Mouse (Mus musculus) cerebellum, postnatal 25 days (tissue): ENCODE results near the gene Zfp658.
A peak's percentile ranks its signal among the peaks of the same experiment; 100 is the strongest.

ENCODE experiments used
- DNase-seq, 2 experiments: peaks; one replicate each; pipeline ENCODE4 v3.0.0; 2021; ENCODE audit warnings: mixed read lengths in 2 of 2

Zfp658 gene

DNA sequence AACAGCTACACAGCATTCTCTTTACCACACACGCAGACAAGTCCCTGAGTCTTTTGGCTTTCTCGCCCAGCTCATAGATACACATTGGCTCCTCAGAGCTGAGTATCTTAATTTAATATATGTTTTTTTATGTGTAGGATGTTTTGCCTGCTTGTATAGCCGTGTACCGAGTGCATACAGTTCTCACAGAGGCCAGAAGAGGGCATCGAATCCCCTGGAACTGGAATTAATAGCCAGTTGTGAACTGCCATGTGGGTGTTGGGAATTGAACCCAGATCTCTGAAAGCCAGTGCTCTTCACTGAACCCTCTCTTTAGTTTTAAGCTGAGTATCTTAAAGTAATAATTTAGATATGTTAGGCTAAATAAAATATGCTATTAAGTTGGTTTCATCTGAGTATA lies 22.7 kb downstream of the Zfp658 start:
- DNase-seq: no peak

DNA sequence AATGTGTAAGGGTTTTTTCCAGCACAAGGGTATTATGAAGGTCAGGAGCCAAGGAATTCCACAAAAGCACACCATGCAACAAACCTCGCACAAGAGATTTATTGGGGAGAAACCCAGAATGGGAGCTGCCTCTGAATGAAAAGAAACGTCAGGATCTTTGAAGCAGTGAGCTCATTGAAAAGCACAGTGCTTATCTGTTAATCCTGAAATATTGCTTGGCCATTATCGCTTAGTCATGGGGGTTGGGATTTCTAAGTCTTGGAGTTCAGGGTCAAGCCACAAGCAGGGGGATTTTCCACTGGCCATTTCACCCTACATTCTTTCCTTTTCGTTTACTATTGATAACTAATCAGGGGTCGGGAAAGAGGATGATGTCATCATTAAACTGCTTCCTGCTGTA lies 39.8 kb downstream of the Zfp658 start:
- DNase-seq: no peak

DNA sequence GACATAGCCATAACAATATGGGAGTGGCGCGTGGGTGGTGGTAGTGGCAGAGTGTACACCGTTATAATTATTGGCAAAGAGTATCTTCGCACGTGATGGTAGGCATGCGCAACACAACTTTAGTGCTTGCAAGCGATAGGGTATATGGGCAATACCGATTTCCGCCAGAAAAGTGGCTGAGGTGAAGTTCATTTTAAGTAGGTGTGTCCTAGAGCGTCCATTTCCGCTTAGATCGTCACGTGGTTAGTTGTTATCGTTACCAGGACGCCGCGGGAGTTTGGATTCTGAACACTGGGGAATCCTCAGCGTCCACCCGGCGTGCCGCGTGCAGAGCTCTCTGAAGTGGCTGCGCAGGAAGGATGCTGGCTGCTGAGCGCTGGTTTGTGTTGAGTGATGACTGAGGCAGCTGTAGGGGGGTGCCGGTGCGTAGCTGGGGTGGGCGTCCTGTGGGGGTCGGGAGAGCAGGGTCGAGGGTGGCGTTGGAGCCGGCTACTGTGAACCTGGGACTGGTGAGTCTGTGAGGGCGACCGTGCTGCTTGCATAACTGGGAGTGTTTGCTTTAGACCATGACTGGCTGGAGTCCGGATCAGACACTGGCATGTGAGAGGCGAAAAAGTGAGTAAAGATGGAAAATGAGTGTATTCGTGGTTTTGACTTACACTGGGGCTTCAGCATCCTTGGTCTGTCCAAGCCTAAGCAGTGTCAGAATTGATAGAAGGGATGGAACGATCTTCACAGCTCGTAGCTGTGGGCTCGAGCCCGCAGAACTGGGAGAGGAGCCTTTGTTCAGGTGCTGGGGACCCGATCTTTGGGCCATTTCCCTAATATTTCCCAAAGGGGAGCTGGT lies 45.1 kb downstream of the Zfp658 start, which contains the start of gene Zfp819:
TSS of gene Zfp819 (plus strand) at position 274 of the 847 bp plus-strand sequence.
- peak; percentile 35 to 64 for DNase-seq

DNA sequence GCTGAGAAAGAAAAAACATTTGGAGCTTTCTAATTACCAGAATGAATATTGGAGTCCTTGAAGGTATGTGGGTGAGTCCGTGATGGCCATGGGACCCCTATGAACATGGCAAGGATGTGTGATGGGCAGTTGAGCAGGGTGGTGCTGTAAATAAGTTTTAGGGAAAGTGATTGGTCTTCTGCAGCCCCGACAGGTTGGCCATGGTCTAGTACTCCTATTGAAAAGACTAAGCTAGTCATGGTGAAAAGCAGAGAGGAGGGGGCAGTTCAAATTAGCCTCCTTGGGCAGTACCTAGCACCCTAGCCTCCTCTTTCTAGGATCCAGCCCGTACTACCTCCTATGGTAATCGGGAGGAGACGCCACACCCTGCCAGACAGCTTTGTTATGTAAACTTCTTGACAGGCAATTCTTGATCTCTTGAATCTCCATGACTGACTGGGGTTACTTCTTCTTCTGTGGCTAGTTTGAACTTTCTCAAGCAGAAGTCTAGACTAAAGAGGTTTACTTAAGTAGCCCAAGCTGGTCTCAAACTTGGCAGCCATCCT lies 45.8 kb downstream of the Zfp658 start:
- DNase-seq: no peak

DNA sequence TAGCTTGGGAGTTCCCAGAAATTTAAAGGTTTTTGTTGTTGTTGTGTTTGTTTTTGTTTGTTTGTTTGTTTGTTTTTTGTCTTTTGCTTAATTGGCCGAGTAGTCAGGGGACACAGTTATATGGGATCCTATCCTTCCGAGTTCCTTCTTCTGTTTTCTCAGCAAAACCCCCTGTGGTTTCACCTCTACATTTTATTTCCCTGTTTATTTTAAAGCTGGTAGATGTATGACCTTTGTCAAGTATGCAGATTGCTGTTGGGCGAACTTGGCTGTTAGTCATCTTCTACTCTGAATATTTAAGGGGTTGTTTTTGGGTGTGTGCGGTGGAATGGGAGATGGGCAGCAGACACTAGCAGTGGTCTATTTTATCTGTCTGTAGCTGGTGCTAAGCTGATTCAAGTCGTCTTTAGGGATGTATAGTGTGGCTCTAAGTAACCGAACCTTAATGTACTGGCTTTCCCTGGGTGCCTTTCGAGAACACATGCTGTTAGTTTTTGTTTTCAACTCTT lies 46.3 kb downstream of the Zfp658 start:
- no peak for DNase-seq

DNA sequence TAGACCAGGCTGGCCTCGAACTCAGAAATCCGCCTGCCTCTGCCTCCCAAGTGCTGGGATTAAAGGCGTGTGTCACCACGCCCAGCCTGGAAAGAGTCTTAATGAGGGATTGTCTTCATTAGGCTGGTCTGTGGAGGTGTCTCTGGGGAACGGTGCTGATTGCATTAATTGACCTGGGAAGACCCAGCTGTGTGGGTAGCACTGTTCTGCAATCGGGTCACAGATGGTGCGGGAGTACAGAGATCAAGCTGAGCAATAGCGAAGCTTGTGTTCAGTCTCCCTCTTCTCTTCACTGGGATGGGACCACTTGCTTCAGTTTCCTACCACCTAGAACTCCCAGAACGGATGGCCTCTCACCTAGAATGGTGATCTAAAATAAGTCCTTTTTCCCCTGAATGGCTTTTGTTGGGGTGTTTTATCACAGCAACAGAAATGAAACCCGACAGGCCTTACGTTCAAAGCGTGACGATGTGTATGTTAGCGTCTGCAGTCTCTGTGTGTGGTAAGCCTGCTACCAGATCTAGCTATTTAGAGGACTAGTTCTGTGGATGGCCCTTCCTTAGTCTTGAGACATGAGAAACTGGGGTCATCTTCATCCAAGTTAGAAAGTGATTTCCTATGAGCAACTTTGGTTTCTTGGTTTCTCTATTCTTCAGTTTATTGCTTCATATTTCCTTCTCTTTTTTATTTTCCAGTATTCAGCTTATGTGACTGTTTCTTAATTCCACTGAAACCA lies 51.9 kb downstream of the Zfp658 start:
- no peak for DNase-seq

DNA sequence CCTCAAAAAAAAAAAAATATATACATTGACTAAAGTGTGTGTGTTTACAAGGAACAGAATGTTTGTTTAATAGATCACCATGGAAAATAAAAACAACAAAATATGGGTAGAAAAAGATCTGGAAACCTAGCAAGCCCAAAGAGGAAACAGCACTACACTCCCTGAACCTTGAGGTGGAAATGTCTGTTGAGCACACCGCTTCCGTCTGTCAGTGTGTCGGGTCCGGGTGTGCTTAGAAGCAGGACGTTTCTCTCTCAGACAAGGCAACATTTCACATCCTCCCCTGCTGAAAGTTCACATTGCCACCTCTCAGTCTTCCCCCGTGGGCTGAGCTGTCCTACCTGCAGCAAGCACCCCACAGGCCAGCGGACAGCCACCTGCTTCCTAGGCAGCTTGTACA lies 60.9 kb downstream of the Zfp658 start:
- no peak for DNase-seq

DNA sequence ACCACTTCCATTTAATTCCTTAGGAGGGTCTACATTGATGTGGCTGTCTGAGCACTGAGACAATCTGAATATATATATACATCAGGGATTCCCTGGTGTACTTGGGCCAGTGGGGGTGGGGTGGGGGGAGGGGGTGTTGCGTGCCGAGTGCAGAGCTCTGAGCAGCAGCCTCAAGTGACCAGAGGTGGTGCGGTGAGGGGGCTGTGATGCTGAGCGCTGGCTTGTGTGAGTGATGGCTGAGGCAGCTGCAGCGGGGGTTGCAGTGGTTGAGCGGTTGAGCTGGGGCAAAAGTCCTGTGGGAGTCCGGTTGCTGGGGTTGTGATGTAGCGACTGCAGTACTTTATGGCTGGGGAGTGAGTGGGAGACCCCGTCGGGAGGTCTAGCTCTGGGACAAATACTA lies 61.8 kb downstream of the Zfp658 start:
- no peak for DNase-seq
